Mouse (Mus musculus) liver (tissue): ENCODE data around the gene Tgds.
"Not testable (repeated sequence)": the region's sequence is repeated elsewhere in the genome, so short reads cannot be mapped to it uniquely, and the experiment has no call there.

Experiments
- DNase-seq: peaks from one replicate; pipeline ENCODE4 v3.0.0-alpha.2; 2020; ENCODE audit warnings: mixed read lengths

Gene Tgds

DNA sequence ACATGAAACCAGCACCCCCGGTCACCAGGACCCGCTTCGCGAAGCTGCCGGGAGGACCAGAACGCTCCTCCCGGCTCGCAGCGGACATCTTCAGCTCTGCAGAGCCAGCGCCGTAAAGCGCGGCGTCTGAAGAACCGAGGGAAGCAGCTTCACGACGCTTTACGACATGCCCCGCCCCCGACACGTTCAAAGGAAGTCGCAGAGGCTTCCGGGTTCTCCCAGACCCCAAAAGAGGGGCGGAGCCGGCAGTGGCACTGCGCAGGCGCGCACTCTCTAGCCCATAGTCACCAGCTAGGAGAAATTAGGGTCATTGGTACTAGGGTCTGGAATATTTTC lies at the start of gene Tgds:
Gene Tgds (minus strand): TSS at position 114 of the 336 bp plus-strand sequence.
- peak; percentile 98 for DNase-seq

DNA sequence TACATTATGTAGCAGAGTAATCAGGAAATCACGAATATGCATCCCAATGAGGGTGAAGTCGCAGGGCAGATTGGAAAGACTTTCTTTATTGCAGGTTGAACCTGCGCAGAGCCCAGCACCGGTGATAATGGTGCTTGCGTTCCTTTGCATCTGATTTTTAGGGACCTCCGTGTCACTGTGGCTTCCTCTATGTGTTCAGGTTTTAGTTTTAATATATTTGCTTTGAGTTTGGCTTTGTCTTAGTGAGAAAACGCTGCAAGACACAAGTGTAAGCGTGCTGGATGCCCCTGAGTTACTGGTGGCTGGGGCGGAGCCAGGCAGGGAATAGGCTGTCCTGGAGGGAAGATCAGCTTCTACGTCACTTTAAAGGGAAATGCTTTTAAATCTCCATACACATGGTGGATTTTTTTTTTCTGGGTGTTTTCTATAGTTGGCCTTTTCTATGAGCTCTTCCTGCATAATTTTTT lies 48.2 kb upstream of the Tgds start:
- peak; percentile 53 for DNase-seq

DNA sequence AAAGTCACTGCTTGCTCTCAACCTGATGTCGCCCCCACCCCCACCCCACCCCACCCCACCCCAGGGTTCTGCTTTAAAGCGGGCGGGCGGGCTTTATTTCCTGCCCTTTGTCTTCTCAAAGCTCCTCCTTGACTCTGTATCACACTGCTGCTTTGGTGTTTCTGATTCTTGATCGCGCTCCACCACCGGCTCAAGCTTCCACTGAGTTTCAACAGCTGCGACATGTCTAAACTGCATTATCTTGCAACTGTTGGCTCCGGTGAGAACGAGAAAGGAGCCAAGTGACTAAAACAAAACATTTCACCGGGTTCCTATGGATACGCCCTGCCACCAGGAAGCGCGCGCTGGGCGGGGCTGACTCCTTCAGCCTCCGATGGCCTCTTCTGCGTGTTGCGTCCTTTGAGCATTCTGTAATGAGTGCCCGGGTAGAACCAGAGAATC lies 47.6 kb upstream of the Tgds start:
- peak; percentile 67 for DNase-seq

DNA sequence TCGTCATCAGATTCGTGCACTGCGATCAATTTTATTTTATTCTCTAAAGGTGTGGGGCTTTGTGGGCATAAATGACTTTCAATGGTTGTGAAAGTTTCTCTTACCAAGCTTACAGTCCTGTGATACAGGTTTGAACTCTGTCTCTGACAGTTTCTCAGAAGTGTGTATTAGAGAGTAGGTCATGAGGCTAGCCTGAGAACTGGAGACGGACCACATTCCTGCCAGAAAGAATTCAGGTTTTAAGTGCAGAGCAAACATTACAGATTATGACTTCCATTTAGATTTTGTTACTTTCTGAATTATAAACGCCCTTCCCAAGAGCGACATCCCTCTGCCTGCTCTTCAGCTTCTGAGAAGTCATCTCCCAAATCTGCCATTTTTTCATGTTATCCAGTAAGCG lies 47.1 kb upstream of the Tgds start:
- no peak for DNase-seq

DNA sequence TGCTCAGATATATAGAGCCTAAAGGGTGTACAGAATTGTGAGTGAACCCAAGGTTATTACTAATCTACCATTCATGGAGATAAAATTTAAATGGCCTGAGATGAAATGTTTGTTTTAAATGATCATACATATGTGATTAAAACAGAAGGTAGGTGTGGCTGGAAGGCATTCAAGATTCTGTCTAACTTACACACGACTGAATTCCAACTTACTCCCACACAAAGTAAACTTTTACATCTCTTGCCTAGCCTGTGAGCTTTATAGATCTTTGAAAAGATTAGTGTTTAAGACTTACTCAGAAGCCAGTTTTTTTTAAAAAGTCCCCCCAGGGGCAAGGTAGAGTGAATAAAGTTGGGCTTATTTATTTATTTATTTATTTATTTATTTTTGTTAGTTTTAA lies 46.7 kb upstream of the Tgds start:
- DNase-seq = no peak

DNA sequence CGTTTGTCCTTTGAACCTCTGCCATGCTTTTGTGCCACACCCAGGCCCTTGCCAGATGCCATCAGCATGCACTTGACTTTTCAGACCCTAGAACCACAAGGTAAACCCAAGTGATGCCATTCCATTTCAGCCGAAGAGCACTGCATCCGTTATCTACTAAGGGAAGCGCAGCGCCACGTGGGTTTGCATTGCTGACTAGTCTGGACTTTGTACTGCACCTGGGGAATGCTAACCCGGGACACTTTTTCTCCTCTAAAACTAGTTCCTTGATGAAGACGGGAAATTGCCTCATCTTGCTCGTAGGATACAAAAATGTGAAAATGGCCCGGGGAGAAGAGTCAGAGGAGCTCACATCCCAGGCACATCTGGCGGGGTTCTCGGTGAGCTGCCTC lies 43.1 kb upstream of the Tgds start:
- no peak for DNase-seq

DNA sequence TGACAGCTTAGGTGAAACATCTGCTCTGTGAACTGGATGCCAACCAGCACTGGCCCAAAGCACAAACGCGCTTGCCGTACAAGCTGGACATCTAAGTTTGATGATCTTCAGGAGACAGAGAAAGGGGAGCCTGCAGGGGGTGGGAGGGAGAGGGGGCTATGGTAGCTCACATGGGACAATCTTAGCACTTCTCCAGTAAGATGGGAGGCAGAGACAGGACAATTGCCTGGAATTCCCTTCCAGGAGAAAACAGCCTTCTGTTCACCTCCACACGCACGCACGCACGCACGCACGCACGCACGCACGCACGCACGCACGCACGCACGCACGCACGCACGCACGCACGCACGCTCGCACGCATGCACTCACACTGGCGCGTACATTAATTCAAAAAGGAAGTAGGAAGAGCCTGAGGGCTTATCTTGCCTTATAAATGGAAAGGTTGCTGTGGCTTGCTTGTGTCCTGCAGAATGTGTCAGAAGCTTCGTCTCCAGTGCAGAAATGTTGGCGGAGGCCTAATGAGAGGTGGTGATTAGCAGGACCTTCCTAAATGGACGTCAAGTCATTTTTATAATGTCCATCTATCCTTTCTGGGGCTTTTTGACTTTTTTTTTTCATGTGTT lies 42.6 kb upstream of the Tgds start:
- no peak for DNase-seq

DNA sequence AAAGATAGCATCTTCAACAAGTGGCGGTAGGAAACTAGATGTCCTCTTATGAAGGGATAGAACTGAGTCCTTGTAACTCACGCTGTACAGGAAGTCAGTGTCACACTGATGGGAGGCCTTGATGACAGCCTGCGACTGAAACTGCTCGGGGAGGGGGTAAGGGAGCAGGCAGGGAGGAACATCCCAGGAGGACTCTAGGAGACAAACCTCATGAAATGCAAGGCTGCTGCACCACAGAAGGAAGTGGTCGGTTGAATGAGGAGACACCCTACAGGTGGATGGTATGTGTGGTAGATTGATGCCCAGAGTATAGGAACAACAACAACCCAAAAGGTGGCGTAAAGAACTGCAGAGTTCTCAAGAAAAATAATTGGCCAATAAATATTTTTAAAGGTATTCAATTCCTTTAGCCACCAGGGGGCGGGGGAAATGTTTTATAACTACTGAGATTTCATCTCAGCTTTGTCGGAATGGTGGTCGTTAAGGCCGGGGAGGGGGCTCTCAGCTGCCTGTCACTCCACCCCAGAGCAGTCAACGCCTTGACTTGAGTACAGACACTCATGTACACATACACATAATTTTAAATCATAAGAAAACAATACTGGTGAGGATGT lies 41.1 kb upstream of the Tgds start:
- DNase-seq = no peak

DNA sequence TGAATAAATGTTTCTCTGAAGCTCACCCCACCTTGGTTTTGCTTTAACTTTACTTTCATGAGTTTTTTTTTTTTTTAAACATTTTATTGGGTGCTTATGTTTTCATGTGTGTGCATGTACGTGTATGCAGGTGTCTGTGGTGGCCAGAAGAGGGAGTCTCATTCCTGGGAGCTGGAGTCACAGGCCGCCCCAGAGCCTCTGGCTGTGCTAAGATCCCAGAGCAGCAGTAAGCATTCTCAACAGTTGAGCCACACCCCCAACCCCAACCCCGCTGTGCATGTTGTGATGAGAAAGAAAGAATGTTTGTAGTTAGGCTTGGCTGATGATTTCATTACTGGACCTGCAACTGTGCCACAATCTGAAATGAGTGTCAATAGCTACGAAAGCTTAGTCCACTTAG lies 36.2 kb upstream of the Tgds start:
- DNase-seq = no peak

DNA sequence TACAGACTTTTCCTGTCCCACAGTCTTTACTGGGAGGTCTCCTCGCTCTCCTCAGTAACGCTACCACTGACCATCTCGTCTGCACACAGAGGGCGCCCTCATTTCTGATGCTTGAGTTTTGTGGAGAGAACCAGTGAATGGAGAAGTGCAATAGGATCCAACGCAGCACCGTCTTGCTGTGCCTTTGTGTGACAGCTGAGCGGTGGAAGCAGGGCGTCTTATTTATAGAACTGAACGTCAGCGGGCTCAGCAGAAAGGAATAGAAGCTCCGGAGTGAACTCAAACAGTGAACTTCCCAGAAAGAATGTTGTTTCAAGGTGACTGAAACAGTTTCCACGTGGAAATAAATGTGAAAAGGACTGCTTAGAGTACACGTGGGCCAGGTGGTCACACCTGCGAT lies 30.1 kb upstream of the Tgds start:
- DNase-seq = no peak

DNA sequence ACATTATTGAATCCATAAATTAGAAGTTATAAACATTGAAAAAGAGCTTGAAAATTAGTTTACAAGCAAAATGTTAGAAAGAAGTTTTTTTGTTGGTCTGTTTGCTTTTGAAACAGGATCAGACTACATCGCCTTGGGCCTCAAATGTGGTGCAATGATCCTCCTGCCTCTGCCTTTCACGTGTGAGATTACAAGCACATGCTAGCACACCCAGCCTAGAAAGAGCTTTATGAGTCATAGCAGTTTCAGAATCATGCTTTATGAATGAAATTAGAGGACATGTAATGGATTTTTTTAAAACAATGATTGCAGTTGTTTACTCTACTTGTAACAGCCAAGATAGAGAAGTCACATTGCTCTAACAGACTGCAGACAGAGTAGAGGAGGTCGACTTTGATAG lies 29.2 kb upstream of the Tgds start:
- DNase-seq = no peak

DNA sequence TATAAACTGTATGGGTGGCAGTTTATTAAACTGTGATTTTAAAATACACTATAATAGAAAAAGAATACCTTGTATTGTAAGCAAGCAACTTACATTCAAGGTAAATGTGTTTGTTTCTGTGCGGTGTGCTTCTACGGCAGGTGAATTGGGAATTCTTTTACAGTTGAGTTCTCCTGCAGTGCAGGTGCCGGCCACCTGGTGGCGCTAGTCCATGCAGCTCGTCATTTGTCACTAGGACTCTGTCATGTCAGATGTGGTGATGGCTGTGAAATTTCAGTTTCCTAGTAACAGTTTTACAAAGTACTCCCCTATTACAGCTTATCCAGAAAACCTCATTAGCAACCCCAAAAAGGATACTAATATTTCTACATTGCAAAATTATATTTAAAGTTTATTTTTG lies 24.6 kb upstream of the Tgds start:
- DNase-seq = peak; percentile 57

DNA sequence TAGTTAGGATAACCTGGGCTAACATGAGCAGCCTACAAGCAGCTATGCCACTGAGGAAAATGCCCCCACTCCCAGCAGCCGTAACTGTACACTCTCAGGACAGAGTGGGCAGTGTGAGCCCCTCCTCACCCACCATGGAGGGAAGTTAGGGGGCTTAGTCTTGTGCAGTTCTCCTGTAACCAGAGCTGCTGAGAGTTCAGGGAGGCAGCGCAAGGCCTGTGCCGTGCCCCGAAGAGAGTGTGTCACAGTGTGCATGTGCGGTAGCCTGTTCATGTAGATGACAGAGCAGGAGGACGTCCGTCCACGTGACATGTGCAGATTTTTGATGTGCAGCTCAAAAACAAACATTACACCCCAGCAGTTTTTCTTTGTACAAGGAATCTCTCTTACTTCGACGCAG lies 24.2 kb upstream of the Tgds start:
- DNase-seq = no peak

DNA sequence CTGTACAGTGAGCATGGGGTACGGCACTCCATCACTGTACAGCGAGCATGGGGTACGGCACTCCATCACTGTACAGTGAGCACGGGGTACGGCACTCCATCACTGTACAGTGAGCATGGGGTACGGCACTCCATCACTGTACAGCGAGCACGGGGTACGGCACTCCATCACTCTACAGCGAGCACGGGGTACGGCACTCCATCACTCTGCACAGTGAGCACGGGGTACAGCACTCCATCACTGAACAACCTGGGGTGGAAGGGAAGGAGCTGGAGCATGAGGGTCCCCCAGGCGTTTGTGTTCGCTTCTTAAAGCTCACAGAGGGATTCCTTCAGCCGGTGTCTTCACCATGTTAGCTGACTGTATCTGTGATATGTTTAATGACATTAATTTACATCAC lies 23.5 kb upstream of the Tgds start:
- not testable (repeated sequence) for DNase-seq

DNA sequence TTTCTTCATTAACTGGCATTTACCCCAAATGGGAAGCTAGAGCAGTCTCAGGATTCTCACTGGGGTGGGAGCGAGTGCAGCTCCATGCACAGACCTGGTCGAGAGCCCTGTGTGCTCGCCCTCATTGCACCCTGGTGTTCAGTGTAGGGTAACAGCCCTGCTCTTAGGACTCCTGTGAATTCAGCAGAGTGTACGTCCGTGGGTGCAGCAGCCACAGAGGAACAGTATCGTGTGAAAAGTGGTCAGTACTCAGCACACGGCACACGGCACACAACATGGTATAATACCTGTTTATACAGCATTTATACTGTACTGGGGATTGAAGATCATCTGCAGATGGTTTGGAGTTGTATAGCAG lies 19.7 kb upstream of the Tgds start:
- no peak for DNase-seq

DNA sequence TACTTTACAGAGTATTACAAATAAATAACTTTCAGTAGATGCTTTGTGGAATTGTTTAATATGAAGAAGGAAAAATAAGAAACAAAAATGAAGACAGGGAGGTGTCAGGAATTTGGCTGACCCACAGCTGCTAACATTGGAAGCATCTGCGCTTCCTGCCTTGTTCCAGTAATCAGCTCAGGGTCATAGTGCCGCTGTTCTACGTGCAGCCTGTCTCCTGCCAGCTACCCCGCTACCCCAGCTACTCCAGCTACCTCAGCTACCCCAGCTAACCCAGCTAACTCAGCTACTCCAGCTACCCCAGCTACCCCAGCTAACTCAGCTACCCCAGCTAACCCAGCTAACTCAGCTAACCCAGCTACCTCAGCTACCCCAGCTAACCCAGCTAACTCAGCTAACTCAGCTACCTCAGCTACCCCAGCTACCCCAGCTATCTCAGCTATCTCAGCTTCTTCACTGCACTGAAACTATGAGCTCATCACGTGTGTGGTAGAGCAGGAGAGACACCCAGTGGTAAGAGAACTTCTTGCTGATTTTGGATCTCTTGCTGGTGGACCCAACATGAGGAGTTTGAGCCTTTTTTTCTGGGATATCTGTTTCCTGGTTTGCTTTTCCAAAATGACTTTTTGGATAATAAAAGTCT lies 19.2 kb upstream of the Tgds start:
- no peak for DNase-seq

DNA sequence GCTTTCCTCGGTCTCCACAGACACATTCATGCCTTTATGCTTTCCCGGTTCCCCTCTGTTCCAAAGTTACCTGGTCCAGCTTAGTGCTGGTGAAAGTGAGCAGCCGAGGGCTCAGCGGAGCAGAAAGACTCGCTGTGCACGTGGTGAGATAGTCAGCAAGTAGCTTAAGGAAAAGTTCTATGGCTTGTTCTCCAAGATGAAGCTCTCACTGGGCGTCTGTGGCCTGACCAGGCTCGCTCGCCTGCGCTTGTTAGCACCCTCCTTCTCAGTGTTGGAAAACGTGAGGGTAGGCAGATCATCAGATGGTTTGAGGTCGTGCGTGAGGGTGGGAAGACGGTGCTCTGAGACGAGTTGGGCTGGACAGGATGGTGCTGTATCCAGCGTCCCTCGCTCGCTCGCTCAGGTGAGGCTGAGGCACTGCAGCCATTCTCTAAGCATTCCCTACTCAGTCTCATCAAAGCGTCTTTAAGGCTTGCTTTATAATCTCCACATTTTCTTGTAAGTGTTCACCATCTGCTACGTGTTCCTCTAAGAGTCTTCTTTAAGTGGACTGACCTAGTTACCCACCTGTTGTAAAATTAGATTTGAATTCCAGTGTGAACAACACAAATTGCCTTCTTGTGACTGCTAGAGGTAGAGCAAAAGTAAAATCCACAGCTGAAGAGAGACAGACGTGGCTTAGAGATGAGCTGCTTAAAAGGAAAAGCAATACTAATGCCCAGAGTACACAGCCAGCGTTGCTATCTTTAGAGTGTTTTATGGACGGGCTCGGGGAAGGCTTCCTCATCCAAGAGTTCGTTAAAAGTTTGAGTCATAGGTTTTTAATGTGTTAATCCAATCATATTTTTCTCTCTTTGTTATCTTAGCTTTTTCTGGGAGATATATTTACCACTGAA lies 18.3 kb upstream of the Tgds start:
- DNase-seq = no peak

DNA sequence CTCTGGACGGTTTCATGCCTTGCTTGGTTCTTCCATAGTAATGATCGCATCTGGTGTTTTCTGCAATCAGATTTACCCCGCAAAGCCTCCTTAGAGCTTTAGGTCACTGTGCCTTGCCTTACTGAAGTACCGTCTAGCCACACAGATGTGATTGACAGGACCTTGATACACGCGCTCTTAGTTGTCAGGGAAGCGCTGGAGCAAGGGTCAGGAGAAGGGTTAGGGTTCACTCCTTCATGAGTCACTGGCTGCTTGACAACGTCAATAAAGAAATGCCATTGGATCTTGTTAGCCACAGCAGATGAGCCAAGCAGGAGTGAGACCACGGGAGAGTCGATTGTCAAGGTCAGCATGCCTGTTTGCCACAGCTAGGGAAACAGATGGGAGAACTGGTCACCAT lies 16.0 kb upstream of the Tgds start:
- no peak for DNase-seq

DNA sequence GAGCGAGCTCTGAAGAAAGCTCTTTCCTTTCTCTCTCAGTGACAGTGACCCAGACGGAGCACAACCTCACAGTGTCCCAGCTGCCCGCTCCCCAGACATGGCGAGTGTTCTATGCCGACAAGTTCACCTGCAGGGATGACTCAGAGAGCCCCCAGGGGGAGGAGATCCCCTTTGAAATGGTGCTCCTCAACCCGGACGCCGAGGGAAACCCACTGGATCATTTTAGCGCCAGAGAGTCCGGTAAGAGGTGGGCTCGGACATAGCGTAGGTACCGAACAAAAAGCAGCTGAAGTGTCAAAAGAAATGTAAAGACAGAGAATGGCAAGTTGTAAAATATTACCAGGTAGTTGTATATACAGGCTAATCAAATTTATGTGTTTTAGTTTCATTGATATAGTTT lies 15.5 kb upstream of the Tgds start:
- DNase-seq = no peak

DNA sequence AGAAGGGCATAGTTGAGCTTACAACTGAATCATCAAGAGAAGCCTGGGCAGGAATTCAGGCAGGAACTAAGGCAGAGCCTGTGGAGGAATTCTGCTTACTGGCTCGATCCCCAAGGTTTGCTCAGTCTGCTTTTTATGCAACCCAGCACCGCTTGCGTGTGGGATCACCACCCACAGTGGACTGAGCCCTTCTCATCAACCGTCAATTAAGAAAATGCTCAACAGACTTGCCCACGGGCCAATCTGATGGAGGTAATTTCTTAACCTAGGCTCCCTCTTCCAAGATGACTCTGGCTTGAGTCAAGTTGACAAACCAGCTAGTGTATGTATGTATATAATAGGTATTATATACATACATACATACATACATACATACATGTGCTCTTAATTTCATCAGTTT lies 9.7 kb upstream of the Tgds start:
- no peak for DNase-seq

DNA sequence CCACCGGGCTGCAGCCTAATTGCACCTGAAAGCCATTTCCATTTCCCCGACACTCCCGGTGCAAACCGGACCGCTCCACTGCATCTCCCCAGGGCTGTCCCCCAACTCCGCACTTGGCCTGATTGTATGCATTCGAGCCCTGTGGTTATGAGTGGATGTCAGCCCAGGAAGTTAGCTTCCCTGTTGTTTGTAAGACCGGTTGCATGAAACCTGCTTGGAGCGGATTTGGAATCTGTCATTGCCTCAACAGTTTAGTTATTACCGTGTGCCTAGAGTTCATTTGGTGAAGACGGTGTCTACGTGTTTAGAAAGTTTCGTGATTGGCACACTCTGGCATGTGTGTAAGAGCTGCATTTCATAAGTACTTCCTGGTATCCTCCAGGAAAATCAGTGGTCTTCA lies 4.9 kb upstream of the Tgds start:
- DNase-seq = no peak

DNA sequence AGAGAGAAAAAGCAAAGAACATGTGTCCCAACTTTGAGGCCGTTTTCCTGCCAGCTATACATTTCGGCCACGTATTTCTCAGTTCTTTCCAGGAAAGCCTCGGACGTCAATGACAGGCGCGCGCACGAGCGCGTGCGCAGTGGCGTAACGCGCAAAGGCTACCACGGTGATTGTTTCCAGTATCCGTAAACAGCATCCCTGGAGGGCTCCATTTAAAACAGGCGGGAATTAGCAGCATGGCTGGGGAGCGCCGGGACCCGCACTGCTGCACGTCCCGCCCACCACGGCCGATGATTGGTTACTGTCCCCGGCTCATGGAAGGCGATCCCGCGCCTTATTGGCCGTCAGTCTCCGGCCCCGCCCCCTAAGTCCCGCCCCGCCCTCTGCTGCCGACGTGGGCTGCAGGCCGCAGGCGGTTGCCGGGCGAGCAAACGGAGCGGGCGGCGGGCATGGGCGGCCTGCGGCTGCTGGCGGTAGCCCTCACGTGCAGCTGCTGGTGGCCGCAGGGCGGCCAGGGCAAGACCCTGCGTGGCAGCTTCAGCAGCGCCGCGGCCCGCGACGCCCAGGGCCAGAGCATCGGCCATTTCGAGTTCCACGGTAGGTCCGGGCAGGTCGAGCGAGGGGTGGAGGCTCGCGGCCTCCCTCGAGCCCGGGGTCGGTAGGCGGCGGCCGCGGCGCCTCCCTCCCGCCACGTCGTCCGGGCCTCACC lies 4.3 kb upstream of the Tgds start, which contains the start of gene Gpr180:
Gene Gpr180 (plus strand): TSS at position 415 of the 709 bp plus-strand sequence.
- DNase-seq = peak; percentile 98
